Mouse (Mus musculus) cortical plate, adult 2 months (tissue): Measurements from ENCODE around the gene Tnfsf12.

ENCODE experiments used
- CTCF ChIP-seq: fragments of 200-500 bp; IDR thresholded peaks from 2 replicates; pipeline ENCODE4 v1.5.1; 2011; ENCODE audit warnings: mild to moderate bottlenecking, control low read depth, low read length; ENCODE audit not compliant: insufficient read depth; ENCODE audit errors: extremely low read depth
- POLR2A ChIP-seq: fragments of 200-500 bp; IDR thresholded peaks from 2 replicates; pipeline ENCODE4 v1.6.1; 2011; ENCODE audit warnings: mild to moderate bottlenecking, low read length, control low read depth; ENCODE audit not compliant: insufficient read depth; ENCODE audit errors: extremely low read depth

DNA sequence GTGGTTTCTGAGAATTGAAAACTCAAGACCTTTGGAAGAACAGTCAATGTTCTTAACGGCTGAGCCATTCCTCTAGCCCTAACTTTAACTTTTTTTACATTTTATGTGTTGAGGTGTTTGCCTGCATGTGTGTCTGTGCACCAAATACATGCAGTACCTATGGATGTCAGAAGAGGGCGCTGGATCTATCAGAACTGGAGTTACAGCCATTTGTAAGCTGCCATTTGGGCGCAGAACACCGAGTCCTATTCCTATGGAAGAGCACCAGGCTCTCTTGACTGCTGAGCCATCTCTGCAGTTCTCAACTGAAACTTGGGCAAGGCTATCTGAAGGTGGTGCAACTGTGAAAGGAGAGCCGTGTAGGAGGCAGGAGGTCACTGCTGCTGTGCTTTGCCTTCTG, 2.9 kb upstream of the Tnfsf12 start:
- TF ChIP-seq POLR2A = no peak
- TF ChIP-seq CTCF = no peak
